Mouse (Mus musculus) v-Abl transformed pro-B cells (cell line): ENCODE results near the gene Vps26c.

ENCODE experiments used
- in situ Hi-C, 2 experiments: fragments of 400-800 bp; cut with MboI; formaldehyde crosslinking; loops; one replicate each; pipeline ENCODE4 v1.15.1; 2025; ENCODE audit not compliant: unreplicated experiment in 2 of 2

The Vps26c gene

GRCm38 (mm10) chr16:94551934-94552333 lies 25.3 kb upstream of the Vps26c start:
- in situ Hi-C loops: no loop called here

GRCm38 (mm10) chr16:94549813-94550212 lies 23.2 kb upstream of the Vps26c start:
- in situ Hi-C loops: loop anchor here in 1 of 2 experiments (25.0 kb wide), 1 partner anchor 887 kb away; no protein-coding TSS in a partner anchor

- in situ Hi-C loops: loop anchor here in 1 of 2 experiments (25.0 kb wide), 1 partner anchor 891 kb away; no protein-coding TSS in a partner anchor
Measured at GRCm38 (mm10) chr16:94545781-94546562, 19.3 kb upstream of the Vps26c start.

- in situ Hi-C loops: loop anchor here in 1 of 2 experiments (25.0 kb wide), 1 partner anchor 893 kb away; no protein-coding TSS in a partner anchor
Measured at GRCm38 (mm10) chr16:94544540-94545105, 18.0 kb upstream of the Vps26c start.

GRCm38 (mm10) chr16:94542898-94543297 lies 16.3 kb upstream of the Vps26c start:
- in situ Hi-C loops: loop anchor here in 1 of 2 experiments (25.0 kb wide), 1 partner anchor 894 kb away; no protein-coding TSS in a partner anchor

- in situ Hi-C loops: loop anchor here in 1 of 2 experiments (25.0 kb wide), 1 partner anchor 897 kb away; no protein-coding TSS in a partner anchor
Measured at GRCm38 (mm10) chr16:94540140-94540539, 13.5 kb upstream of the Vps26c start.

- in situ Hi-C loops: loop anchor here in 1 of 2 experiments (25.0 kb wide), 1 partner anchor 900 kb away; no protein-coding TSS in a partner anchor
Measured at GRCm38 (mm10) chr16:94537159-94537527, 10.5 kb upstream of the Vps26c start.

GRCm38 (mm10) chr16:94536417-94537158 lies 10.0 kb upstream of the Vps26c start:
- in situ Hi-C loops: loop anchor here in 1 of 2 experiments (25.0 kb wide), 1 partner anchor 901 kb away; no protein-coding TSS in a partner anchor

- in situ Hi-C loops: loop anchor here in 1 of 2 experiments (25.0 kb wide), 1 partner anchor 902 kb away; no protein-coding TSS in a partner anchor
Measured at GRCm38 (mm10) chr16:94535716-94536115, 9.1 kb upstream of the Vps26c start.

GRCm38 (mm10) chr16:94533679-94534078 lies 7.0 kb upstream of the Vps26c start:
- in situ Hi-C loops: loop anchor here in 1 of 2 experiments (5.0 to 25.0 kb wide), 2 partner anchors 34 to 904 kb away; no protein-coding TSS in a partner anchor

- in situ Hi-C loops: loop anchor here in 1 of 2 experiments (5.0 to 25.0 kb wide), 2 partner anchors 36 to 906 kb away; no protein-coding TSS in a partner anchor
Measured at GRCm38 (mm10) chr16:94531268-94531667, 4.6 kb upstream of the Vps26c start.

GRCm38 (mm10) chr16:94527546-94527945 lies 916 bp upstream of the Vps26c start:
- in situ Hi-C loops: loop anchor here (5.0 to 25.0 kb wide), 3 partner anchors 40 to 910 kb away; no protein-coding TSS in a partner anchor

GRCm38 (mm10) chr16:94527152-94527534 lies 513 bp upstream of the Vps26c start:
- in situ Hi-C loops: loop anchor here (5.0 to 25.0 kb wide), 3 partner anchors 40 to 910 kb away; no protein-coding TSS in a partner anchor

- in situ Hi-C loops: loop anchor here (5.0 to 25.0 kb wide), 3 partner anchors 41 to 911 kb away; no protein-coding TSS in a partner anchor
Measured at GRCm38 (mm10) chr16:94525955-94526343, 681 bp downstream of the Vps26c start.

GRCm38 (mm10) chr16:94524691-94525090 lies 1.9 kb downstream of the Vps26c start:
- in situ Hi-C loops: loop anchor here (5.0 to 25.0 kb wide), 3 partner anchors 43 to 913 kb away; no protein-coding TSS in a partner anchor

GRCm38 (mm10) chr16:94523594-94524377 lies 2.8 kb downstream of the Vps26c start:
- in situ Hi-C loops: no loop called here

GRCm38 (mm10) chr16:94519028-94519427 lies 7.6 kb downstream of the Vps26c start:
- in situ Hi-C loops: no loop called here

- in situ Hi-C loops: no loop called here
Measured at GRCm38 (mm10) chr16:94517606-94518005, 9.0 kb downstream of the Vps26c start.

GRCm38 (mm10) chr16:94509983-94510382 lies 16.6 kb downstream of the Vps26c start:
- in situ Hi-C loops: loop anchor here in 1 of 2 experiments (10.0 kb wide), 1 partner anchor 105 kb away; no protein-coding TSS in a partner anchor
